Mouse (Mus musculus) heart, postnatal 0 days (tissue): ENCODE data around the gene Mrvi1. TPM values are rescaled to one million over a fixed set of nuclear protein-coding genes. Genes with fewer than 3 reads are reported as not detected.
A peak's percentile ranks its signal among the peaks of the same experiment; 100 is the strongest.

Experiments
- ATAC-seq: fragments of 200-750 bp; cut with Nextera tagmentation; 2 replicates; pipeline ENCODE4 v1.8.0; 2017; ENCODE audit warnings: low read depth, moderate number of reproducible peaks, moderate library complexity; ENCODE audit not compliant: insufficient read depth
- DNase-seq: peaks from one replicate; pipeline ENCODE4 v3.0.0-alpha.2; 2016; ENCODE audit warnings: low spot score
- H3K27ac ChIP-seq: fragments of 300-500 bp; sonication (generic); 2 replicates; pipeline ENCODE4 v1.5.1; 2014; ENCODE audit warnings: low read depth, mild to moderate bottlenecking
- H3K27me3 ChIP-seq: fragments of 300-500 bp; sonication (generic); 2 replicates; pipeline ENCODE4 v1.6.1; 2014; ENCODE audit warnings: low read length, mixed read lengths; ENCODE audit not compliant: control insufficient read depth, insufficient read depth
- H3K36me3 ChIP-seq: fragments of 300-500 bp; sonication (generic); replicated peaks from 2 replicates; pipeline ENCODE4 v1.6.1; 2014; ENCODE audit warnings: low read length, mixed read lengths; ENCODE audit not compliant: control insufficient read depth, insufficient read depth
- H3K4me1 ChIP-seq: fragments of 300-500 bp; sonication (generic); 2 replicates; pipeline ENCODE4 v1.6.1; 2014; ENCODE audit warnings: antibody characterized with exemption; ENCODE audit not compliant: control insufficient read depth, insufficient read depth
- H3K4me2 ChIP-seq: fragments of 300-500 bp; sonication (generic); 2 replicates; pipeline ENCODE4 v1.6.1; 2014; ENCODE audit warnings: low read depth, mild to moderate bottlenecking, low read length, moderate library complexity
- H3K4me3 ChIP-seq: fragments of 300-500 bp; sonication (generic); 2 replicates; pipeline ENCODE4 v1.5.1; 2014; ENCODE audit warnings: low read depth, low read length
- H3K9ac ChIP-seq: fragments of 300-500 bp; sonication (generic); replicated peaks from 2 replicates; pipeline ENCODE4 v1.6.1; 2014; ENCODE audit warnings: low read depth, low read length, mixed read lengths
- H3K9me3 ChIP-seq: fragments of 300-500 bp; sonication (generic); replicated peaks from 2 replicates; pipeline ENCODE4 v1.6.1; 2016; ENCODE audit warnings: low read length; ENCODE audit not compliant: control insufficient read depth
- CTCF ChIP-seq: IDR thresholded peaks from 2 replicates; pipeline ENCODE4 v1.5.1; 2016; ENCODE audit warnings: antibody characterized with exemption, control low read depth, low read depth
- EP300 ChIP-seq: IDR thresholded peaks from 2 replicates; pipeline ENCODE4 v1.6.1; 2016; ENCODE audit warnings: antibody characterized with exemption, low read depth
- WGBS: fragments of 180-500 bp; shearing (Covaris S2); extraction: QIAGEN DNeasy Blood & Tissue Kit; methylation state at CpG from one replicate; pipeline ENCODE4 v1.1.7; 2014; 5-methylcytosine and 5-hydroxymethylcytosine counted together
- polyA plus RNA-seq: library from polyadenylated mRNA; unstranded; fragments of >200 nt; fragmentation: Nextera tagmentation; extraction: Ambion mirVana; gene quantifications from 2 replicates; pipeline ENCODE4 v1.2.1, GENCODE M21; 2015
- total RNA-seq: library from RNA; depleted of rRNA; stranded (reverse); fragments of >200 nt; gene quantifications from 2 replicates; pipeline ENCODE4 v1.2.3, GENCODE M21; 2014; ENCODE audit warnings: low replicate concordance

Mrvi1 gene
- total and polyA plus RNA-seq, 2 experiments from 2014 or later: 3.1 to 7.6 TPM

GRCm38 (mm10) chr7:111020814-111021213, 38.6 kb upstream of the Mrvi1 start:
- DNase-seq: no peak
- Histone ChIP-seq H3K9ac (no peak overlapping the region), H3K27me3 (no peaks in the 10 kb centered on the region), H3K4me2 (no peak overlapping the region), H3K36me3 (no peaks in the 10 kb centered on the region), H3K27ac (no peak overlapping the region), H3K4me1 (0 out of 2 replicates have a peak, but pooled peaks cover 3% of the 10 kb centered on the region), H3K9me3 (no peaks in the 10 kb centered on the region), H3K4me3 (no peak overlapping the region)
- WGBS: 52% methylated on average over 4 of the region's 4 CpGs
- no peak for TF ChIP-seq CTCF
- TF ChIP-seq EP300: no peak
- no peak for ATAC-seq

GRCm38 (mm10) chr7:111016921-111017320, 34.7 kb upstream of the Mrvi1 start:
- Histone ChIP-seq H3K27me3 (no peaks in the 10 kb centered on the region), H3K27ac (no peak overlapping the region), H3K9ac (no peak overlapping the region), H3K9me3 (no peaks in the 10 kb centered on the region), H3K4me1 (no peaks in the 10 kb centered on the region), H3K4me2 (no peak overlapping the region), H3K4me3 (no peak overlapping the region), H3K36me3 (no peaks in the 10 kb centered on the region)
- 64% methylated on average over 3 of the region's 3 CpGs for WGBS
- ATAC-seq (no peak), DNase-seq (no peak)
- TF ChIP-seq CTCF (no peak), EP300 (no peak)

- Histone ChIP-seq H3K27me3 (no peaks in the 10 kb centered on the region), H3K4me1 (no peaks in the 10 kb centered on the region), H3K4me2 (no peak overlapping the region), H3K4me3 (no peak overlapping the region), H3K9me3 (no peaks in the 10 kb centered on the region), H3K9ac (no peak overlapping the region), H3K36me3 (no peaks in the 10 kb centered on the region), H3K27ac (no peak overlapping the region)
- ATAC-seq (no peak), DNase-seq (no peak)
- TF ChIP-seq CTCF (no peak), EP300 (no peak)
- 74% methylated on average over 5 of the region's 5 CpGs for WGBS
These were observed 33.5 kb upstream of the Mrvi1 start for GRCm38 (mm10) chr7:111015731-111016130.

- WGBS: 6% methylated on average over 5 of the region's 5 CpGs
- Histone ChIP-seq H3K27ac (no peak overlapping the region), H3K36me3 (no peaks in the 10 kb centered on the region), H3K4me3 (no peak overlapping the region), H3K27me3 (no peaks in the 10 kb centered on the region), H3K9ac (no peak overlapping the region), H3K4me2 (no peak overlapping the region), H3K9me3 (no peaks in the 10 kb centered on the region), H3K4me1 (no peaks in the 10 kb centered on the region)
- peak; percentile 89 for DNase-seq
- peak; percentile 75 for ATAC-seq
- TF ChIP-seq EP300 (no peak), CTCF (peak; percentile 98)
These were observed 32.6 kb upstream of the Mrvi1 start for GRCm38 (mm10) chr7:111014893-111015292.

- ATAC-seq: no peak
- no peak overlapping the region for H3K4me3 ChIP-seq
- no peak overlapping the region for H3K27ac ChIP-seq
- H3K27me3 ChIP-seq: no peaks in the 10 kb centered on the region
- no peak for TF ChIP-seq CTCF
- no peak for TF ChIP-seq EP300
- H3K9me3 ChIP-seq: no peaks in the 10 kb centered on the region
- no peaks in the 10 kb centered on the region for H3K4me1 ChIP-seq
- no peaks in the 10 kb centered on the region for H3K36me3 ChIP-seq
- H3K9ac ChIP-seq: no peak overlapping the region
- 65% methylated on average over 7 of the region's 7 CpGs for WGBS
- no peak overlapping the region for H3K4me2 ChIP-seq
- no peak for DNase-seq
These were observed 31.9 kb upstream of the Mrvi1 start for GRCm38 (mm10) chr7:111014039-111014605.

- TF ChIP-seq EP300 (no peak), CTCF (no peak)
- no peak for ATAC-seq
- no peak overlapping the region for H3K27ac ChIP-seq
These were observed 22.0 kb upstream of the Mrvi1 start for GRCm38 (mm10) chr7:111004136-111004840.

More at GRCm38 (mm10) chr7:111004136-111004840, 22.0 kb upstream of the Mrvi1 start:
- no peaks in the 10 kb centered on the region for H3K4me1 ChIP-seq
- no peak overlapping the region for H3K4me3 ChIP-seq
- H3K36me3 ChIP-seq: no peaks in the 10 kb centered on the region
- no peak overlapping the region for H3K9ac ChIP-seq
- 87% methylated on average over 3 of the region's 3 CpGs for WGBS
- H3K27me3 ChIP-seq: no peaks in the 10 kb centered on the region
- H3K9me3 ChIP-seq: no peaks in the 10 kb centered on the region
- no peak overlapping the region for H3K4me2 ChIP-seq
- no peak for DNase-seq
